Mouse (Mus musculus) ES-Bruce4 (cell line): ENCODE measurements at regions not wholly inside any gene's neighbourhood (a gene's known extent, or its start where the extent isn't known, plus 50 kb on each side); places are given as distances from the start of the nearest gene placed in this dataset.

Experiments
- CTCF ChIP-seq: IDR thresholded peaks from one replicate; pipeline ENCODE4 v1.8.1; 2011; ENCODE audit warnings: low read depth, low read length
- POLR2A ChIP-seq: IDR thresholded peaks from one replicate; pipeline ENCODE4 v1.8.1; 2011; ENCODE audit warnings: low read length; ENCODE audit not compliant: insufficient read depth

DNA sequence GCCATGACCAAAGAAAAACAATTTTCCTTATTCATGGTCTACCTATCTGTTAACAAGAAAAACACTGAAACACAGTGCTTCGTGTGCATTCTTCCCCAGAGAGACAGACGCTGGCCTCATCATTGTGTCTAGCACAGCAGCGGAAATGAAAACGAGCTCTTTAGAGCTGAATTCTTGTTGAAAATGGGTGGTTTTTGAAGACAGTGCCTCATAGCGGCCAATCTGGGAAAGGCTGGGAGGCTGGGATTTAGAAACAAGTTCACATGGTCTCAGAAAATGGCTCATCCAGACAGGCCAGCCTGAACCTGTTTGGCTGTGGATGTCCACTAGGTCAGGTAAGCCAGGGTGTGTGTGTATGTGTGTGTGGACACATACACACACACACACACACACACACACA, 130.7 kb upstream of the Stx16 start:
- TF ChIP-seq CTCF = no peak
- no peak for TF ChIP-seq POLR2A
